Mouse (Mus musculus): ENCODE measurements around the gene Wdr17.

GRCm38 (mm10) chr8:54736660-54737312, 150.2 kb downstream of the Wdr17 start:
- TF ChIP-seq ZMIZ1 (IDR thresholded peaks at IDR 0.05; ENCODE audit: low read depth, low read length) (no peak), ZKSCAN1 (IDR thresholded peaks at IDR 0.05; ENCODE audit: borderline replicate concordance, low read depth, low read length) (no peak), USF1 (IDR thresholded peaks at IDR 0.05; ENCODE audit: low read depth, low read length) (no peak), CTCF (conservative IDR thresholded peaks at IDR 0.05 in 1 of 2, IDR thresholded peaks at IDR 0.05 in 1 of 2; ENCODE audit: low read depth in 2 of 2, low read length in 2 of 2) (peak; percentile 33 to 88; a peak in 3 of 4 replicates), EP300 (IDR thresholded peaks at IDR 0.05; ENCODE audit: low read length) (no peak), MYC (IDR thresholded peaks at IDR 0.05; ENCODE audit: low read depth, low read length) (no peak), MAX (IDR thresholded peaks at IDR 0.05; ENCODE audit: low read length) (no peak), POLR2A (IDR thresholded peaks at IDR 0.05; ENCODE audit: low read depth, low read length) (no peak), CHD1 (IDR thresholded peaks at IDR 0.05; ENCODE audit: low read depth, low read length) (no peak)

Data from CH12.LX (cell line).